Mouse (Mus musculus) adrenal gland, postnatal 36 days (tissue): ENCODE data around the gene Lgi4. TPM values are rescaled to one million over a fixed set of nuclear protein-coding genes. Genes with fewer than 3 reads are reported as not detected.
A peak's percentile ranks its signal among the peaks of the same experiment; 100 is the strongest.

ENCODE experiments used
- DNase-seq, 2 experiments: peaks; one replicate each; pipeline ENCODE4 v3.0.0; 2021; ENCODE audit warnings: mixed read lengths in 1 of 2
- total RNA-seq, 2 experiments: library from RNA; stranded (reverse); gene quantifications; 2 replicates each; pipeline ENCODE4 v1.2.3; 2021

The Lgi4 gene
- total RNA-seq, 2 experiments from 2014 or later = 2.7 to 5.4 TPM

DNA sequence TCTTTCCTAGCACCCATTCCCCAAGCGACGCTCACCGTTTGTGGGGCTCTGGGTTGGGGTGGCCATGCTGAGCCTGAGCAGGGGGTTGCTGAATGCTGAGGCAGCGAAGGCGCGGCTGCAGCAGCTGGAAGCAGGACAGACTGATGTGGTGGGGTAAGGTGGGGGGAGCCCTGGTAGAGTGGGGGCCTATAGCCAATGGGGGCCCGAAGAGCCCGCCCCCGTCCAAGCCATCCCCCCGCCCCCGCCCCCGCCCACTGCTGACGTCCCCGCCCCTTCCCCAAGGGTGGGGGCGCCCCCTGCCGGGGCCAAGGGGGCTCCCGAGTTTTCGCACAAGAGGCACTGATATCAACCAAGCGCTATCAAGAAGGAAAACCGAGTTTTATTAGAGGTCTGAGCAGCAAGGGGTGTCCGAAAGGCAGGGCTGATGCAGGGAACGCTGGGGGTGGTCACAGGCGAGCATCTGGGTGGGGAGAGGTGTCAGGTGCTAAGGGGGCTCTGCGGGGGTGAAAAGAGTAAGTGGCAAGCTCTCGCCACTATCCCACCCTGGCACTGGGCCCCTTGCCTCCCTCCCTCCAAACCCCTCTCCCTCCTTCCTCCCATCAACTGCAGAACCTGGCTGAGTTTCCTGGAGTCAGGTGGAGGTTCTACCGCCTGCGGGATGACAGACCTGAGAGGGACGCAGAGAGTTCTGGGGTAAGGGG lies 7.7 kb upstream of the Lgi4 start, which contains the start of gene Fxyd7:
Gene Fxyd7 (minus strand): TSS at position 147 of the 701 bp plus-strand sequence.
- no peak for DNase-seq

DNA sequence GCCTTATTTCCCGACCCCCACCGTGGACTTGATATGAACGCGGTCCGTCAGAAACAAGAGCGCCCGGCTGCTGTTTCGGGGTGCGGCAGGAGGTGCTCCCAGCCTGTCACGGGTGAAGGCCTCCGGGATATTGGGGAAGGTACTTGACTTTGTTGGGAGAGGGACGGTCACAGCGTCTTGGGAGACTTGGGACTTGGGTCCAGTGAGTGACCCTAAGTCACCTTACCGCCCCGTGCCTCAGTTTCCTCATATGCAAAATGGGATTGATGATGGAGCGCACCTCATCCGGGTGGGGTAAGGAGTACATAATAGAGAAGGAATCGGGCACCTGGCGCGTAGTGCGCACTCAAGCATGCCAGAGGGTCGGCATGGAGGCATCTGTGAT lies 6.9 kb upstream of the Lgi4 start:
- DNase-seq = no peak

DNA sequence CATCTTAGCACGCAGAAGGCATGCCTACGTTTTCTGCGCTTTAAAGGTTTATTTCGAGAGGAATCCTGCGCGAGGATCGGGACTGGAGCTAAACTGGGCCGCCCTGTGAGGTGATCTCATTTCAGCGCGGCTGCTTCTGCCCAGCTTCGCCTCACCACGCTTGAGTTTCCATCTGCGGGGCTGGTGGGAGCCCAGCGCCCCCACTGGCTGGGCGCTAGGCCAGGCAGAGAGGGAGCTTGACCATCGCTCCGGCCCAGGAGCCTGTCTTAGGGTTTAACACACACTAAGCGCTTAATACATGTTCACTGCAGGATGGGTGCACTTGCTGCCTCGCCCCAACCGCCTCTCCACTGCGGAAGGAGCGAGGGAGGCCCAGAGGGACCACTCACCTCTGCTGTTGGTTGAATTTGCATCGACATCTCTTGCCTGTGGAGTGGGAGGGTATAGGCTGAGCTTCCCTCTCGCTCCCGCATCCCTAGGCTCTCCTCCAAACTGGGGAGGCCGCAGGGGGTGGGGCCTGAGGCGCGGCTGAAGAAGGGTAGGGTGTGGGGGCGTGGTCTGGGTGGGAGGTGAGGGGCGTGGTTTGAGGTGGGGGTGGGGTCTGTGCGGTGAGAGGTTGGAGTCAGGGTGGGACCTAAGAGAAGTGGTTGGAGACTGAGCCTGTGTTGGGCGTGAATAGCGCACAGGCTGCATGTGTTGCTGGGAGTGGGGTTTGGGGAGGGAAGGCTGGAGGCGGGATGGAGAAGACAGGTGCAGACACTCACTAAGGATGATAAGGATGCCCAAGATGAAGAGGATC lies 6.3 kb upstream of the Lgi4 start:
- DNase-seq = peak in 1 of 2 experiments; percentile 58

DNA sequence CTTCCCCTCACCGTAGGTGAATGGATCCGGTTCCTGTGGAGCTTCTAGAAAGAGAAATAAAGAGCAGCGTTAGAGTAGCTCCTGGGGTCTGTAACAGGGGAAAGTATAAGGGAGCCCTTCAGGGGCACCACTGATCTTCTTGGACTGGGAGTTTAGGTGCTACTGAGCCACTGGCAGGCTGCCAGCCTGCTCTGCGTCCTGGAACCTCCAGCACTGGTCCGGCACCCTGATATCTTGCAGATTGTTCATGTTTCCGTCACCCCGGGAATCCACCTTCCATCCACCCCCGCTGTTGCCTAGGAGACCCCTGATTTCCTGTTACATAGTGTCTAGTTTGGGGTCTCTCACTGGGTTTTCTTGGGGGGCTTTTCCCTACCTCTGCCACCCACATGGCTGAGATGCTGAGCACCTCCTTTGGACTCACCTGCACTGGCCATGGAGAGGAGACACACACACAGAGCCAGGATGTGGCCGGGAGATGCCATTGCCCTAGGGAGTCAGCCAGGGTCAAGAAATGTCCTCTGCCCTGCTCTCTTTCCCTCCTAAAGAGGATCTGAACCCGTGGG lies 5.2 kb upstream of the Lgi4 start:
- DNase-seq = peak in 1 of 2 experiments; percentile 39

DNA sequence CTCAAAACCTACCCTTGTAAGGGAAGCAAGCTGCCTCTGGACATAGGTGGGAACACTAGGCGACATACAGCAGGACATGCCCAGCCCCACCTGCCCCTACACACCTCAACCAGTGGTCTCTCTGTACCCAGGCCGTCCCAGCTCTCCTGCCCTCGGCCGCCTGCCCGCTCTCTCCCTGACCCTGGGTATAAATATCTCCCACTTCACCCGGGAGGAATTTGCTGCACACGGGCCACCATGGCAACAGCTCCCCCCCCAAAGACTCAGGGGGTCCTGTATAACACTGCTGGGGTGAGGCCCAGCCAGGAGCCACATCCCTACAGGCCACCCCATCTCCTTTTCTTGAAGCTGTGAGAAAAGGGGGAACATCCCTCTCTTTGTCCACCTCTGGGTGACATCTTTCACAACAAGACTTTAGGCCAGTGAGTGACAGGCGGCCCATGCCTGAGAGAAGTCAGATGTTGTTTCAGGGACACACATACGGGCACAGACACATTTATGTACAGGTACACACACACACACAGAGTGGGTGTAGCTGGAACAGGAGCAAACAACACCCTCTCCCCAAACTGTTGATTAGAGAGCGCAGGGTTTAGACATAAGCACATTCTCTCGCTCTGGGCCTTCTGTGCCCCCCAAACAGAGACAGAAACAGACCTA lies 4.4 kb upstream of the Lgi4 start:
- DNase-seq = peak; percentile 50 to 63

DNA sequence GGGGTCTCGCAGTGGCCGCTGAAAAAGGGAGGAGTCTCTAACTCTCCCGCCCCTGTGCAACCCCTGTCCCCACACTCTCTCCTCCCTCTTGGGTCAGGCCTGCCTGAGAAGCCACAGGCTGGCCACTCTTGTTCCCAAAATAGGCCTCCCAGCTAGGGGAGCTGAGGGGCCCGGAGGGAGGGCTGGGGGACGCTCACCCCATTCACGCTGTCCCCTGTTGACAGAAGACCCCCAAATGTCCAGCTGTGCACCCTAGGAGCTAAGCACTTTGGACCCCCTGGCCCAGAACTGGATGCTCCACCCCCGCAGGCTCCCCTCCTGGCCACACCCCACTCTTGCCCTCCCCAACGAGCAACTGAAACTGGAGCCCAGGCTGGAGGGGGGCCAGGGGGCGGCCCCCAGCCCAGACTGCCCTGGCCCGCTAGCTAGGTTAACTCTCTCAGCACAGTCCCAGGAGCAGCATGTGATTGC lies 3.8 kb upstream of the Lgi4 start:
- DNase-seq = peak; percentile 75 to 90

DNA sequence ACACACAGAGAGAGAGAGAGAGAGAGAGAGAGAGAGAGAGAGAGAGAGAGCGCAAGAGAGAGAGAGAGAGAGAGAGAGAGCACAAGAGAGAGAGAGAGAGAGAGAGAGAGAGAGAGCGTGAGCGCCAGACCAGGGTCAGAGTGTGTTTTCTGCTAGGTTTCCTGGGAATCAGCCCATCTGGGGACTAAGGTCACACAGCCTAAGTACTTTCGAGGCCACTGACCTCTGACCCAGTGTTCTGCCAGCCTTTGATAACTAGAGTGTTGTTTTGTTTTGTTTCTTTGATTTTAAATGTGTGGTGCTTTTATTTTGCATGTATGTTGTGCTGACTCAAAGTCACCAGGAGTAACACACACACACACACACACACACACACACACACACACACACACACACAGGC lies 3.3 kb upstream of the Lgi4 start:
- DNase-seq = peak; percentile 42 to 54

DNA sequence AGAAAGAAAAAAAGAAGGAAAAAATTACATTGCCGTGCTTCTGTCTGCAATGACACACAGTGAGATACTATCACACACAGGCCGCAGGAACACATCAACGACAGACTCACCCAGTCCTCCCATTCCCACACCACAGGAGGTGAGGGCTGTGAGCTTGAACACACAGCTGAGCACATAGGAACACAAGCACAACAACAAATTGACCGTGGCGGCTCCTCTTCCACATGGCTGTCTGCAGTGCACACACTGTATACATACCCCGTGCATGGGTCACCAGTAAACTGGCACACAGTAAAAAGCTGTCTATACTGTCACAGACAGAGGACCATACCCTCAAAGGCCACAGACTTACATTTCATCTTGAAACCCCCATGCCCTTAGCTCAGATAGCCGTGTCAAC lies 2.7 kb upstream of the Lgi4 start:
- no peak for DNase-seq

DNA sequence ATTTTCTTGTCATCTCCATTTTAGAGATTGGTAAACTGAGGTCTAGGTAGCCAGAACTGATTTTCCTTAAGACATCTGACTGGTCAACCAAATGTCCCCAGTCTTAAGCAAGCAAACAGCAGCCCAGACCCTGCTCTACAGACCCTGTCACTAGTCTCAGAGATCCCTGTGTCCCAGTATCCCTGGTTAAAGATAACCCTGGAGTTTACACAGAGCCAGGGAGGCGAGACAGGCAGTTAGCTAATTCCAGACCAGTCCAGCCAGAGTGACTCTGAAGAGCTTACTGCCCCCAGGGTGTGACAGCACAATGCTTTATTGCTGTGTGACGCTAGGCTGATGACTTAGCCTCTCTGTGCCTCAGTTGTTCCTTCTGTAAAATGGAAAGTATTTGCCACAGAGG lies 2.1 kb upstream of the Lgi4 start, which contains the start of gene Fxyd1:
Gene Fxyd1 (minus strand): TSS at position 129 of the 400 bp plus-strand sequence.
- DNase-seq = no peak

DNA sequence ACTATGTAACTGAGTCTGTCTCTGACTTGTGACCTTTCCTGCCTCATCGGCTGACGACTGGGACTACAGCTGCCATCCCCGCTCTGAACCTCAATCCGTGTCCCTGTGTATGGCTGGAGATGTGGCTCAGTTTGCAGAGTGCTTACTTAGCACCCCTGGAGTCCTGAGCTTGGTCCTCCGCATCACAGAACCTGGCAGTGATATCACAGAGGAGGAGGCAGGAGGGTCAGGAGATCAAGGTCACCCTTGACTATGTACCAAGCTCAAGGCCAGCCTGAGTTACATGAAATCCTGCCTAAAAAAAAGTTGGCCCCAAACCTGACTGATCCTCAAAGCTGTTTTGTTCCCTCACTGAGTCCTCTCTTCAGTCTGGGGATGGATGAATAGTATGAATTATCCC lies 1.4 kb upstream of the Lgi4 start:
- peak; percentile 42 to 48 for DNase-seq

DNA sequence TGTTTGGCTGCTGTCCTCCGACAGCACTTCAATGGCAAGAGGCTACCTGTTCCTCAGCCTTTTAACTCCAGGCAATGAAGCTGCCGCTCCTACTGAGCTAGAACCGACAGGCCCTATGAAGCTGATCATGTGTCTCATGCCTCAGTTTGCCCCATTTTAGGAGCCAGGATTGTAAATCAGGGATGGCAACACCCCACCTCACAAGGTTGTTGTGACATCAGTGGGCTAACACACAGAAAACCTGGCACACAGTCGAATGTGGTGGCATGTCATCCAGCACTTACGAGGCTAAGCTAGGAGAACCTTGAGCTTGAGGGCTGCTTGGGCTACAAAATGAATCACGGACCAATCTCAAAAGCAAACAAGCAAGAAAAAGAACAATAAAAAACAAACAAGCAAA lies 931 bp upstream of the Lgi4 start:
- DNase-seq = peak in 1 of 2 experiments; percentile 69

DNA sequence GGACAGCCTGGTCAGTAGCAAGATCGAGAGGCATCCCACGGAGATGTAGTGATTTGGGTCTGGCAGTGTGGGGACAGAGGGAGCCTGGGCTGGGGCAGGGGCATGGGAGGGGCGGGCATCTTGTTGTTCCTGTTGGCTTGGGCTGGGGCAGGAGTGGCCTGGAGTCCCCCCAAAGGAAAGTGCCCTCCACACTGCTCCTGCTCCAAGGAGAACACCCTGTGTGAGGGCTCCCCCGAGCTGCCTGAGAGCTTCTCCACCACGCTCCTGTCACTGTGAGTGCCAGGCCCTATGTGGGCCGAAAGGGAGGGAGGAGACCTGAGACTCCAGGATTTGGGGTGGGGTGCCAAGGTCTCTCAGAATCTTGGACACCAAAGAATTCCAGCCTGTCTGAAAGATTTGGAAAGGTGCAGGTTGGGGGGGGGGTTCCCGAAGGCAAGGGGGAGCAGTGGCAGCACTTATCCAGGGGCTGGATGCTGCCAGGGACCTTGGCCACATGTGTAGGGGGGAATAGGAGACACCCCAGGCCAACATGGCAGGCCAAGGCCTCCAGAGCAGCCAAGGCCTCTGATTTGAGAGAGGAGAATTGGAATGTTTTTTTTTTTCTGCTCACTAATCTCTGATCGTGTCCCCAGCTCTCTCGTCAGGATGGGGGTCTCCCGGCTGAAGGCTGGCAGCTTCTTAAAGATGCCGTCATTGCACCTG lies 928 bp downstream of the Lgi4 start:
- no peak for DNase-seq

DNA sequence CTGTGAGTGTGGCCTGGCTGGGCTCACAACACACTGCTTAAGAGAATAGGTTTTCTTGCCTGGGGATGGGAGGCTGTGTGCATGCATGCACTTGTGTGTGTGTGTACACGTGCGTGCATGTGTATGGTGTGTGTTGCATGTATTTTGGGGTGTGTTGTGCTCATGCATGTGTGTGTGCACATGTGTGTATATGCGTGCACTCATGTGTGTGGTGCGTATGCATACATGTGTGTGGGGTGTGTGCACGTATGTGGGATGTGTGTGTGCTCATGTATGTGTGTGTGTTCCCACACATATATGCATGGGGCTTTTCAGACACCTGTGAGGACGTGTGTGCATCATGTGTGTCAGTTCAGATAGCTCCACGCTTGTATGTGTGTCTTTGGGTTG lies 1.5 kb downstream of the Lgi4 start:
- no peak for DNase-seq

DNA sequence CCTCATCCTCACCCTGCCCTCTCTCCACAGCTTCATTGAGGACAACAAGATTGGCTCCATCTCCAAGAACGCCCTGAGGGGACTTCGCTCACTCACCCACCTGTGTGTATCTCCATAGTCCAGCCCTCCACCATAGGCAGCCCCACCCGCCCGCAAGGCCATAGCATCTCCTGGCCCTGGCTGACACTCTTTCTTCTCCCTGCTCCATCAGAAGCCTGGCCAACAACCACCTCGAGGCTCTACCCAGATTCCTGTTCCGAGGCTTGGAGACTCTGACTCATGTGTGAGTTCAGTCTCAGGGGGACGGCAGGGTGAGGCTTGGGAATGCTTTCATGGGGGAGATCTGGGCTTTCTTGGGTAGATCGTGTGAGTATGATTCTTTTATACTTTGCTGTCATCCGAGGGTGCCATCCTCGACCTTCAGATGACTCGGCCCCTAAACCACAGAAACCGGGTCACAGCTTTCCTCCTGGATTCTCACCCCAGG lies 4.0 kb downstream of the Lgi4 start:
- DNase-seq = no peak

DNA sequence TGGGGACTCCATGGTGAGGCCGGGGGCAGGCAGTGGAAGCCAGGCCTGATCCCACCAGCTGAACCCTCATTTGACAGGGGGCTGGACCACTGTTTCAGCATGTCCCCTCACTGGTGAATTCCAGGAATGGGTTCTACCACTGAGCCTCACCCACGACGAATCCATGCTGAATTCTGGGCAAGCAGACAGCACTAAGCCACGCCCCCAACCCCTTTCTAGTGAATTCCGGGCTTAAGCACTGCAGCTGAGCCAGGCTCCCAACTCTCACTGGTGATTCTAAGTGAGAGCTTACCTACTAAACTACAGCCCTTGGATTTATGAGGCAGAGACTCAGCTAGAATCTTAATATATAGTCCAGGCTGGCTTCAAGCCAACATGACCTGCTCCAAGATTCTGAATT lies 8.7 kb downstream of the Lgi4 start:
- no peak for DNase-seq

DNA sequence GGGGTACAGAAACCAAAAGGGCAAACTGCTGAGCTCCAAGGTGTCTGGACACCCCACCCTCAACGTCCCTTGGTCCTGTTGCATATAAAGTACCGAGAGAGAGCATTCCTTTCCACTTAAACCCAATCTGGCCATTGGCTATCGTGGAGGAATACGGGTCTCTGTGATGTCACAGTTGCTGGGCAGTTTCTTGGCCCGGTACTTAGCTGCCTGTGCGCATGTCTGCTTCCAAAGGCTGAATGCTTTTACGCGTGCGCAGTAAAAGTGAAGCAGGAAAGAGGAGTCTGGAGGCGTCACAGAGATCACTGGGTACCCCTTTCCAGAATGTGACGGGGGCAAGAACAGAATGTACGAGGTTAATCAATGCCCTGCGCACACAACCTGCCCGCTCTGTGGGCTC lies 10.3 kb downstream of the Lgi4 start:
- DNase-seq = no peak

DNA sequence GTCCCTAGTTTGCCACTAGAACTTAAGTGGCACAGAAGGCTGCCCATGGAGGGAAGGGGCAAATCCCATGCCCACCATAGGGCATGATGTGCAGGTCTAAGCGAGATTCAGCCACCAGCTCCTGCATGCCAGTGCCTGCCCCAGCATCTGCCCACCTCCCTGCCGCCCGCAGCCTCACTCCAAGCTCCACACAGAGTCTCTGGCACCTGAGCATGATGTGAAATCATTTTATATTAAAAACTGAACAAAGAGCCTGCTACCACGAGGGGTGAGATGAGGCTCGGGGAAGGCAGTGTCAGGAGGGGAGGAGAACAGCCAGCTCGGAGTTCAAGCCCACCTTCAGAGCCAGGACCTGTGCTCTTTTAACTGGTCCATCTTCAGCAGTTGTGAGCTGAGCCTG lies 11.2 kb downstream of the Lgi4 start:
- DNase-seq = no peak

DNA sequence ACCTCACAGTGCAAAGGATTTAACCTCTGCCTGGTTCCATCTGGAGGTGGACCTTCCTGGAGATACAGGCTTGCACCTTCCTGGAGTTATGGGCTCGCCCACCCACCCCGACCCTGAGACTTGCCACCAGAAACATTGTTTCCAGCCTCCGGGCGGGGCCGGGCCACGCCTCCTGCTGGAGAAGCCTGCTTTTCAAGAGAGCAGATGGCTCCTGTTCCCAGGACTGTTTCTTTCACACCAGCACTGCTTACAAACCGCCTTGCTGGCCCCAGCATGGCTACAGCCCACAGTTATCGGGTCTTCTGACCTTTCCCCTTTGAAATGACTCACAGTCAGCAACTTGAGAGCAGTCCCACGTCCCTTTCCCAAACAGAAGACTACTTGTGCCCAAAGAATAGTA lies 13.2 kb downstream of the Lgi4 start:
- no peak for DNase-seq

DNA sequence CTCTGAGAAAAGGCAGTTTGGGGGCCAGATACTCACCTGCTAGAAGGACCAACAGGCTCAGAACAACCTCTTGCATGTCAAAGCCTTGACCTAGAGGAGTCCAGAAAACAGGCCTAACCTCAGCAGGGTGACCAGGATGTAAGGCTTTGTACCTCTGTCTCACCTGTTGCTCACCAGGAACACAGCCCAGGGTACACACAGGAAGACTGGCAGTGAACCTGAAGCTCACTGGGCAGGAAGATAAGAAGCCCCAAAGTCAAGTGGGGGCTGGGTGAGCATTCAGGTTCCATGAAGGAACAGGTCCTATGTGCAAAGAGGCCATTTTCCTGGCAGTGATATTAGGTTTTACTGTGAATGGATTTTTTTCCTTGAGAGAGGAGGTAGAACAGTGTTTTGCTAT lies 14.4 kb downstream of the Lgi4 start:
- DNase-seq = no peak

DNA sequence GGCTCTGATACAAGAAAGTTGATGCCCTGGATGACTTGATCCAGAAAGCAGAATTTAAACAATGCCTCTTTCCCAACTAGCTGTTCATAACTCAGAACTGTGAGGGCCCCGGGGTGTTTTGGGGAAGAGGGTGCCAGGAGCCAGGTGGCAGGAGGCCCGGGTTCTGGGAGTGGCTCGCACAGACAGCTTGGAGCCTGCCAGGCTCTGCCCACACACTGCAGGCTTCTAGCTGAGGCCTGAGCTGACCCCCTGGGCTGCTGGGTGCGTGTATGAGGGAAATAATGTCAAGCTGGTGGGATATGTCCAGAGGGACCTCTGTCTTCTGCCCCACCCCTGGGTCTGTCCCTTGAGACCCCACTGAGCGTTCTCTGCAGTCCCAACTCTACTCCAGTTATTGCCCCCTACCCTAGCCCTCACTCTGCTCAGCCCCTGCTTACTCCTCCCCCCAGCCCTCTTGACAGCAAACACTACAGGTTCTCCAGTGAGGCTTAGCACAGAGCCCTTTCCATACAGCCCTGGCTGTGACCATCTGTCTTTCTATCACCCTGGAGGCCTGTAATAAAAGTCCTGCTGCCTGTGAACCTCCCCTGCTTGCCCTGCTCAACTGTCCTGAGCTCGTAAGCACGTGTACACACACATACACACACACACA lies 15.0 kb downstream of the Lgi4 start:
- DNase-seq = no peak

DNA sequence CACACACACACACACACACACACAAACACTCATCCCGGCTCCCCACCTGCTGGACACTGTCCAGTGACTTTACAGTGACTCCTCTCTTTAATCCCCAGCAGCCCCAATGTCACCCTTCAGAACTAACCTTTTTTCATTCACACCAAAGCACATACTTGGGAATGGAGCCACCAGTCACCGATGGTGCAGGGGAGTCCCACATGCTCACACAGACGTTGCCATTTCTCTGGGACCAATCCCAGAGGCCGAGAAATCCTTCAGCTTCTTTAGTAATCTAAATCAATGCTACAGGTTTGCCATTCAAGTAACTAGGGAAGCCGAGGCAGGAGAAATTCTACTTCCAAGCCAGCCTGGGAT lies 15.5 kb downstream of the Lgi4 start:
- no peak for DNase-seq
